Mouse (Mus musculus): ENCODE results near the gene Eps8l2. TPM values are rescaled to one million over a fixed set of nuclear protein-coding genes. Genes with fewer than 3 reads are reported as not detected.

The Eps8l2 gene
- polyA plus RNA-seq, 1 experiment from 2014 or later: 1.4 TPM

GRCm38 (mm10) chr7:141335682-141336081 is 3.0 kb upstream of the Eps8l2 start:
- no peak overlapping the region for H3K4me3 ChIP-seq
- no peak overlapping the region for H3K27ac ChIP-seq
- WGBS: 95% methylated on average over 4 of the region's 4 CpGs
- no peak overlapping the region for H3K9ac ChIP-seq
- ATAC-seq (ENCODE audit: low FRiP score): no peak
- peaks cover 30% of the 10 kb centered on the region for H3K27me3 ChIP-seq
- H3K4me1 ChIP-seq (replicated peaks): peaks cover 10% of the 10 kb centered on the region
- H3K9me3 ChIP-seq: no peaks in the 10 kb centered on the region
- peaks cover 38% of the 10 kb centered on the region for H3K36me3 ChIP-seq
- H3K4me2 ChIP-seq: no peak overlapping the region

- H3K36me3 ChIP-seq: peaks cover 38% of the 10 kb centered on the region
- H3K4me2 ChIP-seq: no peak overlapping the region
- no peaks in the 10 kb centered on the region for H3K9me3 ChIP-seq
- WGBS: 88% methylated on average over 3 of the region's 3 CpGs
- H3K9ac ChIP-seq: no peak overlapping the region
- H3K4me1 ChIP-seq (replicated peaks): peaks cover 10% of the 10 kb centered on the region
- H3K4me3 ChIP-seq: no peak overlapping the region
- peaks cover 30% of the 10 kb centered on the region for H3K27me3 ChIP-seq
- no peak overlapping the region for H3K27ac ChIP-seq
- no peak for ATAC-seq (ENCODE audit: low FRiP score)
Measured at GRCm38 (mm10) chr7:141336296-141336695, 2.4 kb upstream of the Eps8l2 start.

DNA sequence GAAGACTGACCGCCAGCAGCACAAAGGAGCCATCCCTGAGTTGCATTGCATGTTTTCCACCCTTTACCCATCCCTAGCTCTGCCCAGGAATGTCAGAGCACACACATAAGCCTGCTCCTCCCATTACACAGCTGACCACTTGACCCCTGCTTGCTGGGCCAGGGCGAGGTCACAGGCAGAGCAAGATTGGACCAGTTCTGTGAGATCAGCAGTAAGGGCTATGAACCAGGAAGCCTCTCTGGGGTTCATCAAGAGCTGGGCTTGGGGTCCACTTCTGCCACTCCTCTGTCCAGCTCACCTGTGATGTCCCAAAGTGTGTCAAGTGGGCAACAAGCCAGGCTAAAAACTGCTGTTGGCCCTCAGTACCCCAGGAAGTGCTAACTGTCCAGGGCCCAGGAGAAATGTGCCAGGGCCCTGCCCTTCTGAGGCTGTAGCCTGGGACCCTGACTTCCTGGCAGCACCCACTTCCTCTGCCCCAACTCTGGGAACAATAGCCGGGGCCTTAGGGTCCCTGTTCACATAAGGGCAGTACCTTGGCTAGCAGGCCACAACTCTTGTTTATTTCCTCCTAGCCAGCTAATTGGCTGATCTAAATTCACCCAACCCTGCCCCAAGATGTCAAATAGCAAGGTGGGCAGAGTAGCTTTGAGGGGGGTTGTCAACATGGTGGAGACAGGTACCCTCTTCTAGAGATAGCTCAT is 814 bp upstream of the Eps8l2 start:
- 79% methylated on average over 3 of the region's 3 CpGs for WGBS
- Histone ChIP-seq H3K4me1 (replicated peaks) (peaks cover 10% of the 10 kb centered on the region), H3K9me3 (no peaks in the 10 kb centered on the region), H3K27ac (no peak overlapping the region), H3K4me2 (no peak overlapping the region), H3K9ac (no peak overlapping the region), H3K36me3 (peaks cover 30% of the 10 kb centered on the region), H3K4me3 (no peak overlapping the region), H3K27me3 (peaks cover 34% of the 10 kb centered on the region)
- no peak for ATAC-seq (ENCODE audit: low FRiP score)

GRCm38 (mm10) chr7:141339215-141339920 is 688 bp downstream of the Eps8l2 start:
- peaks cover 38% of the 10 kb centered on the region for H3K27me3 ChIP-seq
- peak overlapping the region; percentile 36 for H3K4me2 ChIP-seq
- no peak overlapping the region for H3K27ac ChIP-seq
- peaks cover 17% of the 10 kb centered on the region for H3K36me3 ChIP-seq
- no peak overlapping the region for H3K4me3 ChIP-seq
- no peaks in the 10 kb centered on the region for H3K9me3 ChIP-seq
- no peak for ATAC-seq (ENCODE audit: low FRiP score)
- 52% methylated on average over 20 of the region's 20 CpGs for WGBS
- peaks cover 10% of the 10 kb centered on the region for H3K4me1 ChIP-seq (replicated peaks)
- H3K9ac ChIP-seq: peak overlapping the region; percentile 21; the same call in 1 of the 2 replicates

GRCm38 (mm10) chr7:141340023-141340422 is 1.3 kb downstream of the Eps8l2 start:
- Histone ChIP-seq H3K4me3 (no peak overlapping the region), H3K9ac (no peak overlapping the region), H3K4me2 (no peak overlapping the region), H3K9me3 (no peaks in the 10 kb centered on the region), H3K4me1 (replicated peaks) (peaks cover 10% of the 10 kb centered on the region), H3K27me3 (peaks cover 38% of the 10 kb centered on the region), H3K27ac (no peak overlapping the region), H3K36me3 (peaks cover 11% of the 10 kb centered on the region)
- no peak for ATAC-seq (ENCODE audit: low FRiP score)
- 91% methylated on average over 7 of the region's 7 CpGs for WGBS

DNA sequence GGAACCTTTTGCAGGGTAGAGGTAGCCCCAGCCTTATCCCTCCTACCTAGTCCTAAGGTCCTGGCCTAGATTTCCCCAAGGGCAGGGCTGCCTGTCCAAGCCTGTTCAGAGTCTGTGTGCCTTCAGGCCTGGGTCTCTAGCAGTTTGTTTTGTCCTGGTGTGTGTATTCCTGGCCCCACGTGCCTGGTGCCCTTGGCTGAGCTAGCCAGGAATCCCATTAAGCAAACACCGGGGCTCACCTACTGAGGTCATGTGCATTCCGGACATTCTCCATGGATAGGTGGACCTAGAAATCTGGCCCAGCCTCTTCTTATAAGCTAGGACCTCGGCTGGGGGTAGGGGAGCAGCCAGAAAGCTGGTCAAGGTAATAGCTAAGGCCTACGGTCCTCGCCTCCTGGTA is 1.8 kb downstream of the Eps8l2 start:
- Histone ChIP-seq H3K9me3 (no peaks in the 10 kb centered on the region), H3K27ac (no peak overlapping the region), H3K36me3 (peaks cover 10% of the 10 kb centered on the region), H3K4me3 (no peak overlapping the region), H3K27me3 (peaks cover 38% of the 10 kb centered on the region), H3K4me1 (replicated peaks) (peaks cover 10% of the 10 kb centered on the region), H3K4me2 (no peak overlapping the region), H3K9ac (no peak overlapping the region)
- no peak for ATAC-seq (ENCODE audit: low FRiP score)
- 89% methylated on average over 6 of the region's 6 CpGs for WGBS

GRCm38 (mm10) chr7:141341689-141342226 is 3.1 kb downstream of the Eps8l2 start:
- 83% methylated on average over 10 of the region's 10 CpGs for WGBS
- no peaks in the 10 kb centered on the region for H3K9me3 ChIP-seq
- no peak overlapping the region for H3K4me3 ChIP-seq
- no peaks in the 10 kb centered on the region for H3K36me3 ChIP-seq
- no peak for ATAC-seq (ENCODE audit: low FRiP score)
- H3K27me3 ChIP-seq: peaks cover 38% of the 10 kb centered on the region
- H3K4me2 ChIP-seq: no peak overlapping the region
- no peak overlapping the region for H3K9ac ChIP-seq
- H3K27ac ChIP-seq: no peak overlapping the region
- H3K4me1 ChIP-seq (replicated peaks): peaks cover 10% of the 10 kb centered on the region

- Histone ChIP-seq H3K9me3 (no peaks in the 10 kb centered on the region), H3K27ac (no peak overlapping the region), H3K4me2 (no peak overlapping the region), H3K36me3 (no peaks in the 10 kb centered on the region), H3K4me3 (no peak overlapping the region), H3K4me1 (replicated peaks) (peaks cover 9% of the 10 kb centered on the region), H3K9ac (no peak overlapping the region), H3K27me3 (peaks cover 29% of the 10 kb centered on the region)
- no peak for ATAC-seq (ENCODE audit: low FRiP score)
- 49% methylated on average over 2 of the region's 2 CpGs for WGBS
Measured at GRCm38 (mm10) chr7:141343230-141343629, 4.5 kb downstream of the Eps8l2 start.

GRCm38 (mm10) chr7:141343696-141344095 is 5.0 kb downstream of the Eps8l2 start:
- Histone ChIP-seq H3K27me3 (peaks cover 25% of the 10 kb centered on the region), H3K27ac (no peak overlapping the region), H3K4me2 (no peak overlapping the region), H3K9ac (no peak overlapping the region), H3K4me3 (no peak overlapping the region), H3K36me3 (no peaks in the 10 kb centered on the region), H3K9me3 (no peaks in the 10 kb centered on the region), H3K4me1 (replicated peaks) (peaks cover 4% of the 10 kb centered on the region)
- no peak for ATAC-seq (ENCODE audit: low FRiP score)
- WGBS: 75% methylated on average over 7 of the region's 7 CpGs

DNA sequence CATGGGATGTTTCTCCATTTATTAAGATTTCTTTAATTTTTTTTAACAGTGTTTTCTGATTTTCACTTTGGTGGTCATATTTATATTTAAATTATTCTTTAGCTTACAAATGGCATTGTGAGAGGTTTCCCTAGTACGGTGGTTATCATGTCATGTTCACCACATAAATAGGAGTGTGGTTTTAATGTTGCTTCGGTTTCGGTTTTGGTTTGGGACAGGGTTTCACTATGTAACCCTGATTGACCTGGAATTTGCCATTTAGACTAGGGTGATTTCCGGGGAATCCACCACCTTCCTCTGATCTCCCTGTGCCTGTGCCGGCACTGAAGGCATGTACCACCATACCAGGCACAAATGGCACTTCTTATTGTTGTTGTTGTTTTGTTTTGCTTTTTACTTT is 6.1 kb downstream of the Eps8l2 start:
- 91% methylated on average over 5 of the region's 5 CpGs for WGBS

GRCm38 (mm10) chr7:141351061-141351460 is 12.4 kb downstream of the Eps8l2 start:
- no peak for ATAC-seq (ENCODE audit: low FRiP score)
- Histone ChIP-seq H3K4me2 (no peak overlapping the region), H3K9me3 (no peaks in the 10 kb centered on the region), H3K27ac (no peak overlapping the region), H3K4me1 (replicated peaks) (peaks cover 10% of the 10 kb centered on the region), H3K27me3 (no peaks in the 10 kb centered on the region), H3K4me3 (no peak overlapping the region), H3K36me3 (no peaks in the 10 kb centered on the region), H3K9ac (no peak overlapping the region)
- WGBS: 80% methylated on average over 6 of the region's 6 CpGs

More for the DNA sequence above, 6.1 kb downstream of the Eps8l2 start:
- Histone ChIP-seq H3K36me3 (no peaks in the 10 kb centered on the region), H3K27ac (no peak overlapping the region), H3K27me3 (peaks cover 14% of the 10 kb centered on the region; the same call in 1 of the 2 replicates), H3K4me3 (no peak overlapping the region), H3K9ac (no peak overlapping the region), H3K4me2 (no peak overlapping the region), H3K4me1 (replicated peaks) (no peaks in the 10 kb centered on the region), H3K9me3 (no peaks in the 10 kb centered on the region)
- ATAC-seq (ENCODE audit: low FRiP score): no peak

- no peaks in the 10 kb centered on the region for H3K9me3 ChIP-seq
- no peak overlapping the region for H3K4me2 ChIP-seq
- no peak overlapping the region for H3K9ac ChIP-seq
- peaks cover 8% of the 10 kb centered on the region; the same call in 1 of the 2 replicates for H3K27me3 ChIP-seq
- no peaks in the 10 kb centered on the region for H3K36me3 ChIP-seq
- H3K4me3 ChIP-seq: no peak overlapping the region
- H3K4me1 ChIP-seq (replicated peaks): peaks cover 10% of the 10 kb centered on the region
- H3K27ac ChIP-seq: no peak overlapping the region
- WGBS: 76% methylated on average over 8 of the region's 8 CpGs
- ATAC-seq (ENCODE audit: low FRiP score): 0 out of 2 replicates have a peak, but pooled peaks have one; percentile 54
Measured at GRCm38 (mm10) chr7:141355051-141355450, 16.4 kb downstream of the Eps8l2 start.

All from hindbrain, embryonic 13.5 days (tissue).